Mouse (Mus musculus): Measurements from ENCODE around the gene Bglap. TPM values are rescaled to one million over a fixed set of nuclear protein-coding genes. Genes with fewer than 3 reads are reported as not detected.

The Bglap gene
- polyA plus RNA-seq, 1 experiment from 2014 or later = not detected

DNA sequence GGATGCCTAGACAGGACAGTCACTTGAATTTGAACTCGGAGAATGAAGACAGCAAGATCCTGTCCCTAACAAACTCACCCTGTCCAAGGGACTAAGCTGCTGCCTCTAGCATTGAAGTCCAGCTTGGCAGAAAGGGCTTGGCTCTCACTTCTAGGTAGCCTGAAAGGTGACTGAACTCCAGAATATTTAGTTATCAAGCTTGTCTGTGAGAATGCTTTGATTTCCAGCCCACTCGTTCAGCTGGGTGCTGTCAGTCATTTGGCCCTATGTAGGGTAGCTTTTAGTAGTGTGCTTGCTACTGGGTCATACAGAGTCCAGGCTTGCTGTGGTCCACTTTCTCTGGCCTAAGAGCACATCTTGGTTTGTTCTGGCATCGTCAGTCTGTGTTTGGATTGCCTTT, 45.3 kb downstream of the Bglap start:
- H3K4me3 ChIP-seq (ENCODE audit: low read depth, low read length) = no peak overlapping the region
- H3K9me3 ChIP-seq (ENCODE audit: control insufficient read depth, low read length) = no peaks in the 10 kb centered on the region
- peaks cover 8% of the 10 kb centered on the region; the same call in 1 of the 2 replicates for H3K4me1 ChIP-seq (replicated peaks; ENCODE audit: control insufficient read depth, insufficient read depth, low read length)
- H3K27ac ChIP-seq (ENCODE audit: low read depth, low read length) = no peak overlapping the region
- DNase-seq (ENCODE audit: low spot score) = no peak
- H3K9ac ChIP-seq (ENCODE audit: low read depth, low read length) = 0 out of 2 replicates have a peak overlapping the region, but pooled peaks have one; percentile 19
- no peak for ATAC-seq (ENCODE audit: low FRiP score)
- no peak overlapping the region for H3K4me2 ChIP-seq (replicated peaks; ENCODE audit: low read depth, low read length)
- 84% methylated on average over 3 of the region's 3 CpGs for WGBS
- H3K36me3 ChIP-seq (ENCODE audit: control insufficient read depth, insufficient read depth, low read length) = peaks cover 8% of the 10 kb centered on the region
- H3K27me3 ChIP-seq (ENCODE audit: control insufficient read depth, insufficient read depth, low read length) = no peaks in the 10 kb centered on the region

DNA sequence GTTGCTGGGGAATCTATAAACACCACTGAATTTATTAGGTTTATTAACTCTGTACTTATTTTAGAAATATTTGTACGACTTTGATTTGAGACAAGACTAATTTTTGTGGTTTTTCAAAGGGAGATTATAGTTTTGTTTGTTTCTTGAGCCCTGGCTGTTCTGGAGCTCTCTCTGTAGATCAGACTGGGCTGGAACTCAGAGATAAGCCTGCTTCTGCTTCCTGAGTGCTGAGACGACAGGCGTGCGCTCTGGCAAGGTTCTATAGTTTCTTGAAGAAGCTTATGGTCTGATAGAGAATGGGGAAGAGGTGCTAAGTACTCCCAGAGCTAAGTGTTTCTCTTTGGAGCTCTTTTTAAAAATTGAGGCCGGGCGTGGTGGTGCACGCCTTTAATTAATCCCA, 45.9 kb downstream of the Bglap start:
- DNase-seq (ENCODE audit: low spot score) (no peak), ATAC-seq (ENCODE audit: low FRiP score) (no peak)
- Histone ChIP-seq H3K27ac (ENCODE audit: low read depth, low read length) (no peak overlapping the region), H3K9me3 (ENCODE audit: control insufficient read depth, low read length) (no peaks in the 10 kb centered on the region), H3K9ac (ENCODE audit: low read depth, low read length) (no peak overlapping the region), H3K4me1 (replicated peaks; ENCODE audit: control insufficient read depth, insufficient read depth, low read length) (peaks cover 8% of the 10 kb centered on the region; the same call in 1 of the 2 replicates), H3K4me2 (replicated peaks; ENCODE audit: low read depth, low read length) (no peak overlapping the region), H3K4me3 (ENCODE audit: low read depth, low read length) (no peak overlapping the region), H3K36me3 (ENCODE audit: control insufficient read depth, insufficient read depth, low read length) (peaks cover 8% of the 10 kb centered on the region), H3K27me3 (ENCODE audit: control insufficient read depth, insufficient read depth, low read length) (no peaks in the 10 kb centered on the region)
- WGBS = 97% methylated on average over 7 of the region's 7 CpGs

DNA sequence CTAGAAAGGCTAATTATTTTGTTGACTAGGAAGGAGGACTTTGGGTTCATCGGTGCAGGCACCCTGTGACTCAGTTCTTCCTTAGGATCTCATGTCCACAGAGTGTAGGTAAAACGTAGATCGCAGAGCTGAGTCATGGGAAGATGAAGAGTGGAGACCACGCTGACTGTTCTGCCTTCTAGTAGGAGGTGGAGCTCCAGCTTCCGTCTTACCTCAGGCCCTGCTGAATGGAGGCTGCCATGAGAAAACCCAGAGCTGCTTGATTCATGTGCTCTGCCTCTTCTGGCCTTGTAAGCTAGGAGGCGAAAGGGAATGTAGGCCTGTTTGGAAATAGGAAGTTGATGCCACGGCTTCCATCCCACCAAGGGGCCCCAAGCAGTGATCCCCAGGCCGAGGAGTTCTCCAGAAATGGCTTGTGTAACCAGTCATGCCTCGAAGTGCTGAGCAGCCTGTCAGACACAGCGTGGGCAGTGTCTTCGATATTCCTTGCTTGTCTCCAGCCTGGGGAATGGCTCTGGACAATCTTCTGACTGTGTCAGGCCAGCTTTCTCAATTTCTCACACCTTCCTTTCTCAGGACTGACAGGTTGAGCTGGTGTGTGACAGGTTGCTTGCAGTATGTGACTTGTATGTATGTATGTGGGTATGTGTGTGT, 46.8 kb downstream of the Bglap start:
- Histone ChIP-seq H3K9ac (ENCODE audit: low read depth, low read length) (no peak overlapping the region), H3K27me3 (ENCODE audit: control insufficient read depth, insufficient read depth, low read length) (no peaks in the 10 kb centered on the region), H3K4me1 (replicated peaks; ENCODE audit: control insufficient read depth, insufficient read depth, low read length) (peaks cover 8% of the 10 kb centered on the region; the same call in 1 of the 2 replicates), H3K4me3 (ENCODE audit: low read depth, low read length) (0 out of 2 replicates have a peak overlapping the region, but pooled peaks have one; percentile 3), H3K4me2 (replicated peaks; ENCODE audit: low read depth, low read length) (no peak overlapping the region), H3K36me3 (ENCODE audit: control insufficient read depth, insufficient read depth, low read length) (peaks cover 3% of the 10 kb centered on the region), H3K27ac (ENCODE audit: low read depth, low read length) (no peak overlapping the region), H3K9me3 (ENCODE audit: control insufficient read depth, low read length) (no peaks in the 10 kb centered on the region)
- 90% methylated on average over 11 of the region's 11 CpGs for WGBS
- no peak for DNase-seq (ENCODE audit: low spot score)
- no peak for ATAC-seq (ENCODE audit: low FRiP score)

DNA sequence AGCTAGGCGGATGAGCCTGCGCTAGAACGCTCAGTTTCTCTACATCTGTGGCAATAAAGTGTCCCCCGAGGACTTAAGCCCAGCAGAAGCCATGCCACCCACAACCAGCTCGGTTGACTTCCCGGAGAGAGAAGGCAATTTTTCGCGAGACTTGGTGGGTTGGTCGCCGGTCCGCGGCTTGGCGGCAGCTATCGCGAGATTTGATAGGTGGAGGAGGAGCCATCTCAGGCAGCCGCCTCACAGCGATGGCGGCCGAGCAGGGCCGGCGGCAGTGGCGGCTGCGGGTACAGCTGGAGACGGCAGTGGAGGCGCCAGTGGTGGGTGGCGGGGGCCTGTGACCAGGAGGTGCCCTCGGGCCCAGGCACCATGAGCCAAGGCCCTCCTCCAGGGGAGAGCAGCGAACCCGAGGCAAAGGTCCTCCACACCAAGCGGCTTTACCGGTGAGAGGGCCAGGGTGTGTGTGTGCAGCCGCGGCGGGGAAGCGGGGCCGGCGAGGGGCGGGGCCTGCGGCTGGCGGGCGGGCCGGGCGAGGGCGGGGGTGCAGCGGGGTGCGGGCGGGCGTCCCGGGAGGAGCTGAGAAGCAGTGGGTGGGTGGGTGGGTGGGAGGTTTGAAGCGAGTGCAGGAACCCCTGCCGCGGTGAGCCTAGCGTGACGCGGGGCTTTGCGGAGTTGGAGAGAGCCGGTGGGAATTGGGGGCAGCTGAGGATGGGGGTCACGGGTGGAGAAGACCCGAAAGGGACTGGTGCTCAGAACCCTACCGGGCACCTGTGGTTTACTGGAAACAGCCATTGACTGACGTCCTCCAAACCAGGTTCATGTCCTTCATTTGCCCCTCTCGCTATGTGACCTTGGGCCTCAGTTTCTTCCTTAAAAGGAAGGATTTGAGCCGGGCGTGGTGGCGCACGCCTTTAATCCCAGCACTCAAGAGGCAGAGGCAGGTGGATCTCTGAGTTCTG, 47.9 kb downstream of the Bglap start, which contains the start of the genes Tmem79 and Smg5:
TSS of gene Tmem79 (minus strand) at position 91 of the 956 bp plus-strand sequence.
TSS of gene Smg5 (plus strand) at position 203 of the 956 bp plus-strand sequence.
- Histone ChIP-seq H3K36me3 (ENCODE audit: control insufficient read depth, insufficient read depth, low read length) (no peaks in the 10 kb centered on the region), H3K9ac (ENCODE audit: low read depth, low read length) (peak within 1 kb of the TSS; percentile 94), H3K9me3 (ENCODE audit: control insufficient read depth, low read length) (no peaks in the 10 kb centered on the region), H3K27me3 (ENCODE audit: control insufficient read depth, insufficient read depth, low read length) (no peaks in the 10 kb centered on the region), H3K4me2 (replicated peaks; ENCODE audit: low read depth, low read length) (peak within 1 kb of the TSS; percentile 53), H3K4me1 (replicated peaks; ENCODE audit: control insufficient read depth, insufficient read depth, low read length) (peaks cover 8% of the 10 kb centered on the region; the same call in 1 of the 2 replicates), H3K4me3 (ENCODE audit: low read depth, low read length) (peak within 1 kb of the TSS; percentile 82), H3K27ac (ENCODE audit: low read depth, low read length) (peak within 1 kb of the TSS; percentile 87)
- peak; percentile 95 for DNase-seq (ENCODE audit: low spot score)
- WGBS = 3% methylated on average over 58 of the region's 66 CpGs
- ATAC-seq (ENCODE audit: low FRiP score) = peak; percentile 92

DNA sequence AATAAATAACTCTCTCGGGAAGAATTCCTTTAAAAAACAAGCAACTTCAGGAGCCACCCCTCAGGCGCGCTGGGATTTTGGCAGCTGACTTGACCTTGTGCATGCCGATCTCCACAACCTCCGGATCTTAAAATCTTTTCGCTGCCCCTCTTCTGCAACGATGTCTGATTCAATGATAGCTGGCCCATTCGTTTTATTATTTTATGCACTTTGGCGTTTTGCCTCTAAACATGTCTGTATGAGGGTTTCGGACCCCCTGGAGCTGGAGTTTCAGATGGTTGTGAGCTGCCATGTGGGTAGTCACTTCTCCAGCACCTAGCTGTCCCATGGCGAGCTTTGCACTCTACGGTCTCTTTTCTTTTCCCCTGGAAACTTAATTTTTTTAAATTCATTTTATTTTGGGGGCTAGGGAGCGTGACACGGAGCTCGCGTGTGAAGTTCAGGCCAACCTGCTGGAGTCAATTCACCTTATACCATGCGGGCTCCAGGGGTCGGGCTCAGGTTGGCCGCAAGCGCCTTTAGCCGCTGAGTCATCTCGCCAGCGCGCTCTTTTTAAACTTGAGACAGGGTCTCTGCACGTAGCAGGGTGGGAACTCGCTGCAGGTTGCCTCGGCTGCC, 48.7 kb downstream of the Bglap start:
- H3K4me2 ChIP-seq (replicated peaks; ENCODE audit: low read depth, low read length) = peak overlapping the region; percentile 40
- DNase-seq (ENCODE audit: low spot score) (no peak), ATAC-seq (ENCODE audit: low FRiP score) (peak; percentile 51)
- 1% methylated on average over 27 of the region's 27 CpGs for WGBS
- H3K9ac ChIP-seq (ENCODE audit: low read depth, low read length) = peak overlapping the region; percentile 94
- H3K9me3 ChIP-seq (ENCODE audit: control insufficient read depth, low read length) = no peaks in the 10 kb centered on the region
- peaks cover 8% of the 10 kb centered on the region; the same call in 1 of the 2 replicates for H3K4me1 ChIP-seq (replicated peaks; ENCODE audit: control insufficient read depth, insufficient read depth, low read length)
- H3K36me3 ChIP-seq (ENCODE audit: control insufficient read depth, insufficient read depth, low read length) = no peaks in the 10 kb centered on the region
- H3K27ac ChIP-seq (ENCODE audit: low read depth, low read length) = peak overlapping the region; percentile 87
- H3K4me3 ChIP-seq (ENCODE audit: low read depth, low read length) = peak overlapping the region; percentile 82
- no peaks in the 10 kb centered on the region for H3K27me3 ChIP-seq (ENCODE audit: control insufficient read depth, insufficient read depth, low read length)

DNA sequence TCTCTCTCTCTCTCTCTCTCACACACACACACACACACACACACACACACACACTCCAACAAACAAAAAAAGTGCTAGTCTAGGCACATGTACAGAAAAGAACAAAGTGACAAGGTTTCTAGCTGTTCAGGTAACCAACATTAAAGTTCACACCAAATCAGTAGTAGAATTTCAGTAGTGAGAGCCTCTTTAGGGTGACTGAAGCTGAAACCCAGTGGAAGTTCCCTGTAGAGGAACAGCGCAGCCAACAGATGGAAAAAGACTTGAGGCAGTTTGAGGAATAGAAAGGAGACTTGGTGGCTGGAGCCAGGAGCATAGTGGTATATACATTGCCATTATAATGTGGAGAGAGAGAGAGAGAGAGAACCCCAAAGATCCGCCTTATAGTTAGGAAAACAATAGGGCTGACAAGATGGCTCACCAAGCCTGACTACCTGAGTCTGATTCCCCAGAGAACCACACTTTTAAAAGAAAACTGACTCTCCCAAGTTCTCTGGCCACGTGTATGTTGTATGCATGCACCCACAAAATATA, 49.3 kb downstream of the Bglap start:
- 38% methylated on average over 3 of the region's 3 CpGs for WGBS
- Histone ChIP-seq H3K9me3 (ENCODE audit: control insufficient read depth, low read length) (no peaks in the 10 kb centered on the region), H3K27ac (ENCODE audit: low read depth, low read length) (no peak overlapping the region), H3K4me3 (ENCODE audit: low read depth, low read length) (peak overlapping the region; percentile 82), H3K27me3 (ENCODE audit: control insufficient read depth, insufficient read depth, low read length) (no peaks in the 10 kb centered on the region), H3K36me3 (ENCODE audit: control insufficient read depth, insufficient read depth, low read length) (no peaks in the 10 kb centered on the region), H3K4me1 (replicated peaks; ENCODE audit: control insufficient read depth, insufficient read depth, low read length) (peaks cover 8% of the 10 kb centered on the region; the same call in 1 of the 2 replicates), H3K9ac (ENCODE audit: low read depth, low read length) (peak overlapping the region; percentile 94), H3K4me2 (replicated peaks; ENCODE audit: low read depth, low read length) (peak overlapping the region; percentile 40)
- ATAC-seq (ENCODE audit: low FRiP score) = no peak
- DNase-seq (ENCODE audit: low spot score) = no peak

DNA sequence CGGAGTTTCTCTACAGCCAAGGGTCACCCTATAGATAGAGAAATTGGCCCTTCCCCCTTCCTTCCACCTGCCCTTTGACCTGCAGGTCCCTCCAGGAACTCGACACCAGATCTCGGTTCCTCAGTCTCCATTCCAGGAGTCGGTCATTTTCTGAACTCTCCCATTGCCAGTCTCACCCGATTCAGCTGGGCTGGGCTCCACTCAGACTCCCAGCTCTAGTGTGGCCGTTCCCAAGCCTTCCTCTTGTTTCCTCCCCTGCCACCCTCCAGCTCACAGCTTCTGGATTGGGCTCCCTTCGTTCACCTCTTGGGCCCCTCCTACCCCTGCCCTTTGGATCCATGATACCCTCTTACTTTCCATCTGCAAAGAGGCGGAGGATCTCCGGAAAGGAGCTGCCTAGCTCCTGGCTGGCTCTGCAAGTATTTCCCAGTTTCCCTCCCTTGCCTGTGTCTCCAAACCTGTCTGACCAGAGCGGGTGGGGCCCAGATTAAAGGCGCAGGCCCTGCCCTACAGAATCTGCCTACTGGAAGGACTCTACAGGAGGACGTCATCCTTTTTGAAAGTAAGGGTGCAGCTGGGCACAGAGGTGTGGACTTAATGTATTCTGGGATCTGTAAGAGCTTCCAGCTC, 50.1 kb downstream of the Bglap start:
- Histone ChIP-seq H3K4me2 (replicated peaks; ENCODE audit: low read depth, low read length) (no peak overlapping the region), H3K36me3 (ENCODE audit: control insufficient read depth, insufficient read depth, low read length) (no peaks in the 10 kb centered on the region), H3K27ac (ENCODE audit: low read depth, low read length) (no peak overlapping the region), H3K27me3 (ENCODE audit: control insufficient read depth, insufficient read depth, low read length) (no peaks in the 10 kb centered on the region), H3K4me1 (replicated peaks; ENCODE audit: control insufficient read depth, insufficient read depth, low read length) (peaks cover 8% of the 10 kb centered on the region; the same call in 1 of the 2 replicates), H3K9ac (ENCODE audit: low read depth, low read length) (no peak overlapping the region), H3K4me3 (ENCODE audit: low read depth, low read length) (no peak overlapping the region), H3K9me3 (ENCODE audit: control insufficient read depth, low read length) (no peaks in the 10 kb centered on the region)
- ATAC-seq (ENCODE audit: low FRiP score) (no peak), DNase-seq (ENCODE audit: low spot score) (no peak)
- WGBS = 52% methylated on average over 12 of the region's 12 CpGs
